Mouse (Mus musculus): ENCODE results near the gene Zfp518b.
A peak's percentile ranks its signal among the peaks of the same experiment; 100 is the strongest.

Gene Zfp518b

DNA sequence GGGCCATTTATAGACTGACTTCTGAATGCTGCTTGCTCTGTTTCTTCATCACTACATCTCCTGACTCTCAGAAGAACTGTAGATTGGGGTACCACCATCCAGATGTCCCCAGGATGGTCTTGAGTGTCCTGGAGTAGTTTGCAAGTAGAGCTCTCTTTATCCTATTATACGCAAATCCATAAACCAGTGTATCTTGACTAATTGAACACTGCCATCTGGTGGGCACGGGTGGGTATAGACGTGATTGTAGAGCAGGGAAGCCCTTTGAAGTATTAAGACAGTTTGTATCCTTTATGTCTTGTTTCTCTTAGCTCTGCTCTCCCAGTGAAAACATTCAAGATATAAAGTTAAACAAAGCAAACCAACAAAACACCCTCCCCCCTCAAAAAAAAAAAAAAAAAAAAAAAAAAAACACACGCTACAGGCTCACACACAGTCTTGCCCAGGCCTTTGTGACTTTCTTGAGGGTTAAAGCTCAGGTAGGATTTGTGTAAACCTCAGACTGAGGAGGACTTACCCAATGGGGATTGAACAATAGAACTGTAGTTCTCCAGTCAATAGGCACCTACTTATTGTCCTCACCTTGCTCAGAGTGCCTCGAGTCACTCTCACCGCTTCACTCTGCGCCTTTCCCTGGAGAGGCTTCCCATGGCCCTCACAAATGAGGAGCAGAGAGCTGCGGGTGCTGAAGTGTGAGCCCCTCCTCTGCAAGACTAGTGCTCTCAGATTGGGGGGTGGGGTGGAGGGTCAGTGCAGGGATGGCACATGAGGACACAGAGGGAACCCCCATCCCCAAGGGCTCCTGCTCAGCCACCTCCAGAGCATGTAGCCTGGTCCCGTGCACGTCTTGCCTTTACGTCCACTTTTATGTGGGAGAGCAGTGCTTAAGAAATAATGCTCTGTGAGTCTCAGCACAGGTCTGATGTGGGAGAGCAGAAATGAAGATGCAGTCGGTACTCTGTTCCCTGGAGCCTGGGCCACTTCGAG is 51.9 kb downstream of the Zfp518b start:
- DNase-seq: peak; percentile 87

GRCm38 (mm10) chr5:38628023-38628422 is 56.6 kb downstream of the Zfp518b start:
- DNase-seq: no peak

DNA sequence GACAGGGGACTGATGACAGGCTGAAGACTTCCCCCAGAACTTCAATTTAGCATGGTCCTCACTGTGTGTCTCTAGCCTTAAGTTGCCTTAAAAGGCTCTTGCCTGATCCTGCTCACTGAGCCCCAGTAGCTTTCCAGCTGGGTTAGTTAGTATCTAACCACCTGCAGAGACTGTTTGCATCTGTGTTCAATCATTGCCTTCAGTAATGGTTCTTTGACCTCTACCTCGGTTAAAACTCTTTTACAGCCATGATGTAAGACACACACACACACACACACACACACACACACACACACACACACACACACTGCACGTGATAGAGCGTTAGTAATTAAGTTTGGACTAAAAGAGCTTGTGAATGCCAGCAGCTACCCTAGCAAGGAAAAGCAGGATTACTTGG is 57.7 kb downstream of the Zfp518b start:
- no peak for DNase-seq

DNA sequence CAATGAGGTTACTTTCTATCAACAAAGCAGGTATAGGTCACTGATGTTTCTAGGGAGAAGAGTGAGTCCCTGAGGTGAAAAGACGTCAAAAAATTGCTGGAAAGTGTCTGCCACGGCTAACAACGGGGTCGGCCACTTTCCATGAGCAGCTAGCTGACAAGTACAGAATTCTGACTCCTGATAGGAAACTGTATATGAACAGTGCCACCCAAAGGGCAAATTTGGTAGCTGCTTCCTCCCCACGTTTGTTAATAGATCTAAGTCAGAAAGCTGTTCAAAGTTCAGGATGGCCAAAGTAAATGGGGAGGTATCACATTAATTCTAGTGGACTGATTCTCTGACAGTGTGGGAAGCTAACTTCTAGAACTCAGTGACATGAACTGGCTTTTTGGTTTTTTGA is 63.8 kb downstream of the Zfp518b start:
- peak; percentile 74 for DNase-seq

DNA sequence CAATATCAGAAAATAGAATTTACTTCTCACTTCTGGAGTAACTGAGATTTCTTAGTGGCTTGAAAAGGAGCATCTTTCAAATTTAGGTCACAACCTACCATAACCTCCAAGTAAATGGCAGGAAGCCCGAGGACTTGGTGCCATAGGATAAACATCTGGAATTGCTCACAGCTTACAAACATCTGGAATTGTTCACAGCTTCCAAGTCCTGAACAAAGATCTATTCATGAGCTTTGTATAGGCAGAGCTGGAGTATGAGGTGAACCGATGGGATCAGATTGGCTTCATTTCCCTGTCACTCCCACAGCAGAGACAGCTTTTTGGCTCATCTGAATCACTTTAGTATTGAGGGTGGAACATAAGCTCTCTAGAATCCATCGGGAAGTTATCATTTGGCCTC is 65.7 kb downstream of the Zfp518b start:
- DNase-seq: no peak

Measured in lung, postnatal 10 days (tissue).